Mouse (Mus musculus): ENCODE results near the gene Dguok.

DNA sequence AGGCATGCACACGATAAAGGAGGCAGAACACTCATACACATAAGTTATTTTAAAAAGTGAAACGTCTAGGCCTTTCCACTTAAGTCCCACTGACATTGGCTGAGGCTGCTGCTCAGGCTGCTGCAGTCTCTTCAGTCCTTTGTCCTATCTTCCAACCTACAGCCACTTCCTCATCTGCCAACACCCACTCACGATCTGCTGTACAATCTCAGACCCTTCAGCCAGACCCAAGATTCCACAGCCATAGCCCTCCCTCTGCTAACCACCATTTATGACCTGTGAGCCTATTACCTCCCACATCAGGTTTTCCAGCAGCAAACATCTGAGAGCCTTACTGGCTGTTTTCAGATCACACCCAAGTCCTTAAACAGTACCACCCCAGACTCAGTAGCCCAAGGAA lies 57.3 kb downstream of the Dguok start:
- no peak for TF ChIP-seq CTCF (IDR thresholded peaks at IDR 0.05; ENCODE audit: extremely low read depth, insufficient read depth, low read length)
- TF ChIP-seq POLR2A (IDR thresholded peaks at IDR 0.05; ENCODE audit: extremely low read depth, insufficient read depth, low read length): no peak

Data from cortical plate, adult 2 months (tissue).